Mouse (Mus musculus) MEL (cell line): ENCODE measurements at regions not wholly inside any gene's neighbourhood (a gene's known extent, or its start where the extent isn't known, plus 50 kb on each side); places are given as distances from the start of the nearest gene placed in this dataset.

Source experiments
- EP300 ChIP-seq, 2 experiments: IDR thresholded peaks; 2 replicates each; pipeline ENCODE4 v1.6.1; 2011; ENCODE audit warnings: improper control_type of control experiment in 2 of 2, low read length in 2 of 2, low read depth in 1 of 2, mild to moderate bottlenecking in 1 of 2
- MXI1 ChIP-seq: IDR thresholded peaks from 2 replicates; pipeline ENCODE4 v1.6.1; 2011; ENCODE audit warnings: mild to moderate bottlenecking, low read depth, low read length, improper control_type of control experiment
- ZMIZ1 ChIP-seq: IDR thresholded peaks from 2 replicates; pipeline ENCODE4 v1.6.1; 2012; ENCODE audit warnings: low read depth, mild to moderate bottlenecking, inconsistent platforms, low read length, improper control_type of control experiment, moderate library complexity

DNA sequence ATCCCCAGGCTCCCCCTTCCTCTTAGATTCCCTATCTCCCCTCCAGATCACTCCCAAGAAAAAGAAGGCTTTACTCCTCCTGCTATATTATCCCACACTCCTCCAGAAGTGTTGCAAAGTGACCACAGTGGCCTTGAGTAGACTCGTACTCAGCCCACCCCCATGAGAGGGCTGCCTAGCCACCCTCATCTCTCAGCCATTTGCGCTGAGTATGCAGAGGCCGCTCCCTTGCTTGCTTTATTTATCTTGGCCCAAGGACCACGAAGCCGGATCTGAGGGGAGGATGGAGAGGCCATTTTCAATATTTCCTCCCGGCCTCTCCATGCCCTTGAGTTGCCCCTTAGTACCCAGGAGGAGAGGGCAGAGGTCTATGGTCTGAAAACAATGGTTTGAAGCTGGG, 151.9 kb downstream of the Pja1 start:
- no peak for TF ChIP-seq MXI1
- TF ChIP-seq ZMIZ1 = no peak
- no peak for TF ChIP-seq EP300 (IDR thresholded peaks at IDR 0.05; ENCODE audit: low read depth in 1 of 2, low read length in 2 of 2)
